Mouse (Mus musculus): ENCODE results near the gene Ptprk. TPM values are rescaled to one million over a fixed set of nuclear protein-coding genes. Genes with fewer than 3 reads are reported as not detected.

Ptprk gene
- total and polyA plus RNA-seq, 2 experiments from 2014 or later: 25.6 to 70.3 TPM

DNA sequence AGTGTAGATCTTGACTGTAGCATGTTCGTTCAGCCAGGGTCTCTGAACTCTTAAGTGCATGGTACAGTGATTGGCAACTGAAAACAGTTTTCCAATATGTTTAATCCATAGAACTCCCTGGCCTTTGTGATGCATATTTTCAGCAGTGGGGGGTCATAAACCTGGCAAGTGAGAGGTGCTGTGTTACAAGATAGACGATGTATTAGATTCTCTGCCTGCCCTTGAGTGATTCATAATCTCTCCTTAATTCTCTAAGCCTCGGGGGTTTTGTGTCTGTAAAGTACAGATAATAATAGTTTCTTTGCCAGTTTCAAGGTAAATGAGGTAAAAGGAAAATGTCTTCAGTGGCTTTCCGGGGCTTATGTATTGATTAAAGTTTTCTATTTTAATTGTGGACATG lies 475.9 kb downstream of the Ptprk start:
- ATAC-seq (ENCODE audit: insufficient read depth, low read depth) (no peak), DNase-seq (ENCODE audit: low spot score) (no peak)
- no peaks in the 10 kb centered on the region for H3K9me3 ChIP-seq (replicated peaks; ENCODE audit: control insufficient read depth, low read length)
- H3K4me1 ChIP-seq (ENCODE audit: control insufficient read depth, insufficient read depth): no peaks in the 10 kb centered on the region
- no peak overlapping the region for H3K27ac ChIP-seq (ENCODE audit: low read depth)
- H3K27me3 ChIP-seq (ENCODE audit: control insufficient read depth, insufficient read depth, low read length): no peaks in the 10 kb centered on the region
- 59% methylated on average over 4 of the region's 4 CpGs for WGBS
- no peak overlapping the region for H3K4me3 ChIP-seq (ENCODE audit: low read depth, low read length)
- no peak overlapping the region for H3K4me2 ChIP-seq (ENCODE audit: low read depth, low read length)
- no peak overlapping the region for H3K9ac ChIP-seq (replicated peaks; ENCODE audit: low read depth, low read length)
- TF ChIP-seq CTCF (IDR thresholded peaks at IDR 0.05; ENCODE audit: low read depth) (no peak), EP300 (IDR thresholded peaks at IDR 0.05; ENCODE audit: low read depth) (no peak)
- no peaks in the 10 kb centered on the region for H3K36me3 ChIP-seq (replicated peaks; ENCODE audit: control insufficient read depth, insufficient read depth, low read length)

- no peak for ATAC-seq (ENCODE audit: insufficient read depth, low read depth)
- H3K4me3 ChIP-seq (ENCODE audit: low read depth, low read length): no peak overlapping the region
- WGBS: 87% methylated on average over 2 of the region's 2 CpGs
Measured at GRCm38 (mm10) chr10:28552068-28552467, 477.4 kb downstream of the Ptprk start.

DNA sequence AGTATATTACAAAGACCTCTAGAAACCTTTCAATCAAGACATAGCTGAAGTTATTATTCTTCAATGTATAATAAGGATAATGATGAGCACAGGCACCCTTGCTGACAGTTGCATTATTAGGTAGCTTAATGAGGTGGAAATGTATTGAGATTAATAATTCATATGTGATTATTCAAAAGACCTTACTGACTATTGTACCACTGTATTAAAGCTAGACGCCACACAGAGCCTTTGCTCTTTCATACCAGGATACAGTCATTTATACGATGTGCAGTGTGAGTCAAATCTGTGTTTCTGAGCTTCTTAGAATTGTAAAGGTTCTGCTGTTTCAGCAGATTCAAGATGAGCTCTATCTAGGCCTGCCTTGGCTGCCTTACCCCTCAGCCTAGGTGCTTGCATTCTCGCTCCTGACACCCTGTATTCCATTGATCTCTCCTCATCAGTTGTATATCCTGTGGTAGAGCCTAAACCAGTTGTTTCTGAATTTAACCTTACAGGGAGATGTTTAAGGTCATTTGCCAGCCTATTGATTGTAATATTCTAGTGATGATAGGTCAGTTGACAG lies 489.6 kb downstream of the Ptprk start:
- H3K36me3 ChIP-seq (replicated peaks; ENCODE audit: control insufficient read depth, insufficient read depth, low read length): peaks cover 4% of the 10 kb centered on the region; the same call in 1 of the 2 replicates
- H3K4me3 ChIP-seq (ENCODE audit: low read depth, low read length): no peak overlapping the region
- H3K4me1 ChIP-seq (ENCODE audit: control insufficient read depth, insufficient read depth): no peaks in the 10 kb centered on the region
- TF ChIP-seq CTCF (IDR thresholded peaks at IDR 0.05; ENCODE audit: low read depth) (no peak), EP300 (IDR thresholded peaks at IDR 0.05; ENCODE audit: low read depth) (no peak)
- no peak overlapping the region for H3K4me2 ChIP-seq (ENCODE audit: low read depth, low read length)
- no peaks in the 10 kb centered on the region for H3K27me3 ChIP-seq (ENCODE audit: control insufficient read depth, insufficient read depth, low read length)
- 93% methylated on average over 3 of the region's 3 CpGs for WGBS
- H3K27ac ChIP-seq (ENCODE audit: low read depth): no peak overlapping the region
- no peaks in the 10 kb centered on the region for H3K9me3 ChIP-seq (replicated peaks; ENCODE audit: control insufficient read depth, low read length)
- DNase-seq (ENCODE audit: low spot score): no peak
- ATAC-seq (ENCODE audit: insufficient read depth, low read depth): no peak
- H3K9ac ChIP-seq (replicated peaks; ENCODE audit: low read depth, low read length): no peak overlapping the region

More at GRCm38 (mm10) chr10:28552068-28552467, 477.4 kb downstream of the Ptprk start:
- Histone ChIP-seq H3K9me3 (replicated peaks; ENCODE audit: control insufficient read depth, low read length) (no peaks in the 10 kb centered on the region), H3K4me1 (ENCODE audit: control insufficient read depth, insufficient read depth) (no peaks in the 10 kb centered on the region), H3K9ac (replicated peaks; ENCODE audit: low read depth, low read length) (no peak overlapping the region), H3K36me3 (replicated peaks; ENCODE audit: control insufficient read depth, insufficient read depth, low read length) (no peaks in the 10 kb centered on the region), H3K4me2 (ENCODE audit: low read depth, low read length) (no peak overlapping the region), H3K27me3 (ENCODE audit: control insufficient read depth, insufficient read depth, low read length) (no peaks in the 10 kb centered on the region), H3K27ac (ENCODE audit: low read depth) (no peak overlapping the region)
- TF ChIP-seq EP300 (IDR thresholded peaks at IDR 0.05; ENCODE audit: low read depth) (no peak), CTCF (IDR thresholded peaks at IDR 0.05; ENCODE audit: low read depth) (no peak)
- DNase-seq (ENCODE audit: low spot score): no peak

DNA sequence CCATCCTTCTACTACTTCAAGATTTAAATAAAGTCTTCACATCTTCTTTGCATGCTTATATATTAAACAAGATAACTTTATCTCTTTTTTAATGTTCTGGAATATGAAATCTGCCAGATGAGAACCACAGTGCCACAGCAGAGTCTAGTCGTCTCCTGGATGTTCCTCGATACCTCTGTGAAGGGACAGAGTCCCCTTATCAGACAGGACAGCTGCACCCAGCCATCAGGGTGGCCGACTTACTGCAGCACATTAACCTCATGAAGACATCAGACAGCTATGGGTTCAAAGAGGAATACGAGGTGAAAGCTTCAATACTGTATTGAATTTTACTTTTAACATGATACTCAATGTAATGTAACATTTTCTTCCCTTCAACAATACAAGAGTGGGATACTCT lies 491.8 kb downstream of the Ptprk start:
- no peak overlapping the region; the same call in 1 of the 2 replicates for H3K27ac ChIP-seq (ENCODE audit: low read depth)
- 69% methylated on average over 4 of the region's 4 CpGs for WGBS
- no peaks in the 10 kb centered on the region for H3K9me3 ChIP-seq (replicated peaks; ENCODE audit: control insufficient read depth, low read length)
- no peaks in the 10 kb centered on the region for H3K27me3 ChIP-seq (ENCODE audit: control insufficient read depth, insufficient read depth, low read length)
- ATAC-seq (ENCODE audit: insufficient read depth, low read depth) (no peak), DNase-seq (ENCODE audit: low spot score) (no peak)
- no peaks in the 10 kb centered on the region for H3K4me1 ChIP-seq (ENCODE audit: control insufficient read depth, insufficient read depth)
- TF ChIP-seq CTCF (IDR thresholded peaks at IDR 0.05; ENCODE audit: low read depth): no peak
- no peak for TF ChIP-seq EP300 (IDR thresholded peaks at IDR 0.05; ENCODE audit: low read depth)
- H3K36me3 ChIP-seq (replicated peaks; ENCODE audit: control insufficient read depth, insufficient read depth, low read length): peaks cover 4% of the 10 kb centered on the region; the same call in 1 of the 2 replicates
- no peak overlapping the region for H3K4me3 ChIP-seq (ENCODE audit: low read depth, low read length)
- no peak overlapping the region for H3K4me2 ChIP-seq (ENCODE audit: low read depth, low read length)
- no peak overlapping the region for H3K9ac ChIP-seq (replicated peaks; ENCODE audit: low read depth, low read length)

DNA sequence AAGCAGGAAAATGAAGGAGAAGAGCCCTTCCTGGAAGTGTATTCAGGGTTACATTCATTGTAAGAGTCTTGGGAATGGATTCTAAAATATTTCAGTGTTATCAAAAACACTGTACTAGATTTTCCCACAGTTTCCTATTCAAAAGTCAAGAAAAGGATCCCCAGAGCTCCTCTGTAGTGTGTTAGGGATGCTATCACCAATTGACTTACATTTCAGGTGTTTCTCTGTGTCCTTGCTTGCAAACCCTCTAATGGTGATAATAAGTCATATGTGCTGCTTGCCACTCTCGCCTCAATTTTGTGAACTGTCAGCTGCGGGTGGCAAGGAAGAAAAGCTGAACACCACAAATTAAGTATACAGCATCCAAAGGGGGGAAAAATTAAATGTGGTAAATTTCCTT lies 492.2 kb downstream of the Ptprk start:
- no peak overlapping the region; the same call in 1 of the 2 replicates for H3K27ac ChIP-seq (ENCODE audit: low read depth)
- DNase-seq (ENCODE audit: low spot score): no peak
- 92% methylated on average over 2 of the region's 2 CpGs for WGBS
- H3K9me3 ChIP-seq (replicated peaks; ENCODE audit: control insufficient read depth, low read length): no peaks in the 10 kb centered on the region
- TF ChIP-seq EP300 (IDR thresholded peaks at IDR 0.05; ENCODE audit: low read depth): no peak
- no peak overlapping the region for H3K4me3 ChIP-seq (ENCODE audit: low read depth, low read length)
- H3K9ac ChIP-seq (replicated peaks; ENCODE audit: low read depth, low read length): no peak overlapping the region
- no peak overlapping the region for H3K4me2 ChIP-seq (ENCODE audit: low read depth, low read length)
- H3K36me3 ChIP-seq (replicated peaks; ENCODE audit: control insufficient read depth, insufficient read depth, low read length): peaks cover 4% of the 10 kb centered on the region; the same call in 1 of the 2 replicates
- no peaks in the 10 kb centered on the region for H3K27me3 ChIP-seq (ENCODE audit: control insufficient read depth, insufficient read depth, low read length)
- no peak for ATAC-seq (ENCODE audit: insufficient read depth, low read depth)
- no peaks in the 10 kb centered on the region for H3K4me1 ChIP-seq (ENCODE audit: control insufficient read depth, insufficient read depth)

- TF ChIP-seq CTCF (IDR thresholded peaks at IDR 0.05; ENCODE audit: low read depth): no peak
- no peak overlapping the region for H3K9ac ChIP-seq (replicated peaks; ENCODE audit: low read depth, low read length)
- H3K4me1 ChIP-seq (ENCODE audit: control insufficient read depth, insufficient read depth): no peaks in the 10 kb centered on the region
- ATAC-seq (ENCODE audit: insufficient read depth, low read depth): no peak
- WGBS: 88% methylated on average over 3 of the region's 3 CpGs
- DNase-seq (ENCODE audit: low spot score): no peak
- H3K27ac ChIP-seq (ENCODE audit: low read depth): no peak overlapping the region; the same call in 1 of the 2 replicates
- no peaks in the 10 kb centered on the region for H3K9me3 ChIP-seq (replicated peaks; ENCODE audit: control insufficient read depth, low read length)
- no peak overlapping the region for H3K4me2 ChIP-seq (ENCODE audit: low read depth, low read length)
- H3K36me3 ChIP-seq (replicated peaks; ENCODE audit: control insufficient read depth, insufficient read depth, low read length): peaks cover 4% of the 10 kb centered on the region; the same call in 1 of the 2 replicates
- no peaks in the 10 kb centered on the region for H3K27me3 ChIP-seq (ENCODE audit: control insufficient read depth, insufficient read depth, low read length)
- no peak overlapping the region for H3K4me3 ChIP-seq (ENCODE audit: low read depth, low read length)
Measured at GRCm38 (mm10) chr10:28567441-28567840, 492.8 kb downstream of the Ptprk start.
